Mouse (Mus musculus): ENCODE measurements around the gene Slc43a1.
"Not testable (repeated sequence)": the region's sequence is repeated elsewhere in the genome, so short reads cannot be mapped to it uniquely, and the experiment has no call there.

Gene Slc43a1

GRCm38 (mm10) chr2:84838593-84838949 is at the start of gene Slc43a1:
Slc43a1 (plus strand) TSS chr2:84838850.
- no peak for DNase-seq (ENCODE audit: low read depth, low spot score)

- no peak for DNase-seq (ENCODE audit: low read depth, low spot score)
These were observed 48.2 kb upstream of the Slc43a1 start for GRCm38 (mm10) chr2:84790418-84790817.

GRCm38 (mm10) chr2:84792516-84792915 is 46.1 kb upstream of the Slc43a1 start:
- DNase-seq (ENCODE audit: low read depth, low spot score): no peak

- no peak for DNase-seq (ENCODE audit: low read depth, low spot score)
These were observed 45.5 kb upstream of the Slc43a1 start for GRCm38 (mm10) chr2:84793154-84793553.

- no peak for DNase-seq (ENCODE audit: low read depth, low spot score)
These were observed 44.8 kb upstream of the Slc43a1 start for GRCm38 (mm10) chr2:84793871-84794270.

GRCm38 (mm10) chr2:84797833-84798492 is 40.7 kb upstream of the Slc43a1 start:
- DNase-seq (ENCODE audit: low read depth, low spot score): peak; percentile 80

- peak; percentile 75 for DNase-seq (ENCODE audit: low read depth, low spot score)
These were observed 40.1 kb upstream of the Slc43a1 start, which contains the start of gene Ube2l6 for GRCm38 (mm10) chr2:84798493-84798921. Ube2l6 (plus strand) TSS chr2:84798828.

- DNase-seq (ENCODE audit: low read depth, low spot score): peak; percentile 67
These were observed 39.5 kb upstream of the Slc43a1 start for GRCm38 (mm10) chr2:84799041-84799561.

- no peak for DNase-seq (ENCODE audit: low read depth, low spot score)
These were observed 38.3 kb upstream of the Slc43a1 start for GRCm38 (mm10) chr2:84800304-84800703.

- not testable (repeated sequence) for DNase-seq (ENCODE audit: low read depth, low spot score)
These were observed 37.4 kb upstream of the Slc43a1 start for GRCm38 (mm10) chr2:84801223-84801622.

GRCm38 (mm10) chr2:84803963-84804362 is 34.7 kb upstream of the Slc43a1 start:
- DNase-seq (ENCODE audit: low read depth, low spot score): no peak

GRCm38 (mm10) chr2:84806546-84806945 is 32.1 kb upstream of the Slc43a1 start:
- peak; percentile 84 for DNase-seq (ENCODE audit: low read depth, low spot score)

- DNase-seq (ENCODE audit: low read depth, low spot score): peak; percentile 78
These were observed 29.3 kb upstream of the Slc43a1 start for GRCm38 (mm10) chr2:84809330-84809729.

- no peak for DNase-seq (ENCODE audit: low read depth, low spot score)
These were observed 28.1 kb upstream of the Slc43a1 start for GRCm38 (mm10) chr2:84810526-84810885.

- peak; percentile 91 for DNase-seq (ENCODE audit: low read depth, low spot score)
These were observed 27.6 kb upstream of the Slc43a1 start for GRCm38 (mm10) chr2:84810886-84811577.

- no peak for DNase-seq (ENCODE audit: low read depth, low spot score)
These were observed 26.8 kb upstream of the Slc43a1 start for GRCm38 (mm10) chr2:84811880-84812279.

GRCm38 (mm10) chr2:84812676-84813075 is 26.0 kb upstream of the Slc43a1 start:
- no peak for DNase-seq (ENCODE audit: low read depth, low spot score)

- no peak for DNase-seq (ENCODE audit: low read depth, low spot score)
These were observed 18.8 kb upstream of the Slc43a1 start for GRCm38 (mm10) chr2:84819861-84820260.

- no peak for DNase-seq (ENCODE audit: low read depth, low spot score)
These were observed 16.1 kb upstream of the Slc43a1 start, which contains the start of gene Smtnl1 for GRCm38 (mm10) chr2:84822552-84822951. Smtnl1 (minus strand) TSS chr2:84822652.

- no peak for DNase-seq (ENCODE audit: low read depth, low spot score)
These were observed 15.4 kb upstream of the Slc43a1 start for GRCm38 (mm10) chr2:84823237-84823636.

- DNase-seq (ENCODE audit: low read depth, low spot score): peak; percentile 98
These were observed 12.0 kb upstream of the Slc43a1 start, which contains the start of gene Timm10 for GRCm38 (mm10) chr2:84826488-84827282. Timm10 (plus strand) TSS chr2:84826997.

Data from R1 (cell line).